Mouse (Mus musculus): ENCODE measurements around the gene Adarb1. TPM values are rescaled to one million over a fixed set of nuclear protein-coding genes. Genes with fewer than 3 reads are reported as not detected.
A peak's percentile ranks its signal among the peaks of the same experiment; 100 is the strongest.

Adarb1 gene
- 100 to 1,000 TPM; 113 to 117 TPM for total RNA-seq (2021)

- DNase-seq, result peak; percentile 89 to 92
Measured at GRCm38 (mm10) chr10:77418138-77418537, at the start of gene Adarb1. Gene Adarb1, minus strand, starts transcription at chr10:77418270.

GRCm38 (mm10) chr10:77467407-77467806 is 49.3 kb upstream of the Adarb1 start:
- no peak for DNase-seq

DNA sequence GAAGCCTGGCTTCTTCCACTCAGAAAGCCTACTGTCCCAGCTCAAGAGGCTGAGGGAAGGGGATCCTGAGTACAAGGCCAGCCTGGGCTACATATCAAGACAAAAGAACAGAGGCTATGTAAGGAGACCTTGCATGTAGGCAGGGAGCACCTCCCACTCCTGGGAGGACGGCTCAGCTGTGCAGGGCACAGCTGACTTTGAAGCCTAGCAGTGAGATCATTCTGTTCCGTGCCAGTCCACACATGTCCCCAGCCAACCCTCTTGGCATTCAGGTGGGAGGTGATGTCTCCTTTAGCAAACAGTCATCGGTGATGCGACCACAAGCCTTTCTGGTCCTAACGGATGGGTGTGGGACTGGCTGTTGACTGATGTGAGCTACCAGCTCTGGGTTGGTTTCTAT is 47.8 kb upstream of the Adarb1 start:
- DNase-seq, result no peak

GRCm38 (mm10) chr10:77464181-77464936 is 46.3 kb upstream of the Adarb1 start:
- no peak for DNase-seq

DNA sequence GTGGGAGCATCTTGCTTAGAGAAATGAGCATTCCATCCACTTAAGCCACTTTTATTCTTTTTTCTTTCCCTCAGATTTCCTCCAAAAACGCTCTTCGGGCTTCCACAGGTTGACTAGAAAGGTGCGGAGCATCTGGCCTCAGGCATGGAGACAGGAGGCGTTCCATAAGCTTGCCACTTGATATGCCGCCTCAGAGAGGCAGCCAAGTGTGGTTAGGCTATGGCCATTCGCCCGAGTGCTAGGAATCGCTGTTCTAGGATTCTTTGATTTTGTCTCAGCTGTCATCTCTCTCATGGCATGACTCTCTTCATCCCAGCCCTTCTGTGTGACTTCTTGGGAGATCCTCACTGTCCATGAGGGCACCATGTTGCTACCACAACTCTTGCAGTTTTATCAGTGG is 43.1 kb upstream of the Adarb1 start:
- no peak for DNase-seq

DNA sequence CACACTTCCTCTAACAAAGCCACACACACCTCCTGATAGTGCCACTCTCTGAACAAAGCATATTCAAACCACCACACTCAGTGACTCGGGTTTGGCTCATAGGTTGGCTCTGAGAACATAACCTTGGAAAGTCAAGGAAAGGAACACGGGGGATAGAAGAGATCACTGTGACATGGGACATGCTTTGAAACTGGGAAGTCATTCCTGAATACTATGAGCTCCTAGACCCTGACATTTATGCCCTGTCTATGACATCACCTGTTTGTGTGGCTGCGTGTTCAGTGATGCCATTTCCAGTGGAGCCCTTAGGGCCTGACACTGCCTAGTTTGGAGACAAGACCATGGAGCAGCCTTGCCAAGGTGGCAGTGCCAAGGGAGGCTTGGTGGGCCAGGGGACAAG is 39.6 kb upstream of the Adarb1 start:
- DNase-seq, result no peak

GRCm38 (mm10) chr10:77456507-77456906 is 38.4 kb upstream of the Adarb1 start:
- DNase-seq, result no peak

DNA sequence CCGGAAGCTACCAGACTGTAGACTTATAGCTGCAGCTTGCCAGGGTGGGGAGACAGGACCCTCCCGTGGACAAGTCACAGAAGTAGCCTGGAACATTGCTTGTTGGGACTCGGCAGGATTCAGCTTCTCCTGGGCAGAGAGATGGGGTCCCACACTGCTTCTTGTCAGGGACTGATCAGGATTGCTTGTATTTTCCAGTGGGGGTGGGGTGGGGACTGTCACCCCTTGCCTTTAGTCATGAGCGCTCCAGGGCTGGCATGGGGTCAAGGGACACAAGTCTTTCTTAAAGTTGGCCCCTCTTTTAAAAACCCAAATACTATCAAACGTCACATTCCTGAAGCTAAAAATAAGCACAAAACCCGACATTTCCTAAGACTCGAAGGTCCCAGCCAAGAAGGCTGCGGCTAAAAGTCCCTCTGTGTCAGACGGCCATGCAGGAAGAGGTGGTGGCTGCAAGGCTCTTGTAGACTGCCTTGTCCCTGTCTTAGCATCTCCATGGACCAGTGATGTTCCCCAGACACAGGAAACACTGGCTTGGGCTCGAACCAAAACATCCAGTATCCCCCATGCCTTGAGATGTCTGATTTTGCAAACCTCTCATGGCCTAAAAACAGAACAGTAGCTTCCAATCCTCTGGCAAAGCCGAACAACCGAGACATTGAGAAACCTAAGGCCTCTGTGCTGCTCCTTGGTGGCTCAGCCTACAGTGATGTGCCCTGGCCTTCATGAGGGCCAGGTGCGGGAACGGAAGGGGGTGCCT is 37.4 kb upstream of the Adarb1 start:
- DNase-seq, result no peak

GRCm38 (mm10) chr10:77454795-77455194 is 36.7 kb upstream of the Adarb1 start:
- no peak for DNase-seq

GRCm38 (mm10) chr10:77451822-77452221 is 33.8 kb upstream of the Adarb1 start:
- no peak for DNase-seq

DNA sequence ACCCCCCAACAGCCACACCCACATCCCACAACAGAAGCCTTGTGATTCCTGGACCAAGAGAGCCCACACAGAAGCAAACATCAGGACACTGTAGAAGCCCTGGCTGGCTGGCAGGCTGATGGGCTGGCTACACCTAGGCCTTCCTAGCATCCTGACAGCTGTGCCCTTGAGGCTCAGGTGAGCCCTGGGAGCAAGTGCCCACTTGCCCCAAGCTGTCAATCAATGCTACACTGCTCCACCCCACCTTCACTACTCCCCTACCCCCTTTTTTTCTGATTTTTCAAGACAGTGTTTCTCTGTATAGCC is 32.0 kb upstream of the Adarb1 start:
- no peak for DNase-seq

- no peak for DNase-seq
Measured at GRCm38 (mm10) chr10:77449315-77450158, 31.5 kb upstream of the Adarb1 start.

- DNase-seq, result no peak
Measured at GRCm38 (mm10) chr10:77448698-77449247, 30.7 kb upstream of the Adarb1 start.

DNA sequence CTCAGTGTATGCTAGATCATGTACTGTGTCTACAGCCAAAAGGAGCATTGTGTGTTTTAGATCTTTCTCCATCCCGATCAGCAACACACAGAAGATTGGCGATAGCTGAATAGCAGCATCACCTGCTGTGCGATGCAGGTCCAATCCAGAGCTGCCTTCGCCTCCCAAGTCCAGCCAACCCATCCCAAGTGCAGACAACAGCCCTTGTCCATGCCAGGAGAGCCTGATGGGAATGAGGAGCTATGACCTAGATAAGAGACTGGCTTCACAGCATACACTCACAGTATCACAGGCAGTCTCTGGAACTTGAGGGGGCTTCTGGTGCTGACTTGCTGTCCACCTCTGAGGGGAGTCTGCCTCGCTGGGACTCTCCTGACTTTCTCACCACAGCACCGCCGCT is 30.1 kb upstream of the Adarb1 start:
- DNase-seq, result no peak

- DNase-seq, result no peak
Measured at GRCm38 (mm10) chr10:77447755-77448154, 29.7 kb upstream of the Adarb1 start.

GRCm38 (mm10) chr10:77442250-77442649 is 24.2 kb upstream of the Adarb1 start:
- DNase-seq, result no peak

- DNase-seq, result no peak
Measured at GRCm38 (mm10) chr10:77441812-77442211, 23.7 kb upstream of the Adarb1 start.

GRCm38 (mm10) chr10:77440841-77441755 is 23.0 kb upstream of the Adarb1 start:
- no peak for DNase-seq

DNA sequence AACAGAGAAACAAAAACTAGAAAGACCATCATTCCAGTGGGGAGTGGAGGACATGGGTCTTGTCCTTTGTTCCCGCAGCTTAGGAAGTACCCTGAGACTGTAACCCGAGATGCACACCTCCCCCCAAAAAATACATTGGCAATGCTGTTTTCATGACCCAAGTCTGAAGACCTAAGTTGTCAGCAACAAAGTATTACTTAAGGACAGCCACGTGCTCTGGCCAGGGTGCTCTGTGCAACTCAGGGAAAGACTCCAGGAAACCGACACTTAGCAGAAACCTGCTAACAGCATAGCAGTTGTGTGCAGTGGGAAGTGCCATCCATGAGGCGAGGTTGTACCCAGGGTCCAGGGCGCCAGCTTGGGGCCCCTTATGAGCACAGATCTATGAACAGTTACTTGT is 22.2 kb upstream of the Adarb1 start:
- no peak for DNase-seq

DNA sequence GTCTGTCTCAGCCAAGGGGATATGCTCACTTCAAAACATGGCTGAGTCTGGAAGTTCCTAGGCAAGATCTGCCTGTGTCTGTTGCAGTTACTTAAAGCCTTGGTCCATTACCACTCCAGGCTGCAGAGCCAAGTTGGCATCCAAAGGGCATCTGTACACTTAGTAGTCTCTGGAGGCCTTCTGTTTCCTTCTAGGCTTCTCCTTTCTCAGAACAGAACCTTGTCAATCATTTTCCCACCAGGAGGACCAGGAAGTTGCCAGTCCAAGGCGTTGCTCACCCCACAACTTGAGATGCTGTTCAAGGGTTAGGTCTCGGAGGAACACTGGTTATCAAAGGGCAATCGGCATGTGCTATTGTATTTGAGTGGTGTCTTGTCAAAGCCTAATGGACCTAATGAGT is 21.0 kb upstream of the Adarb1 start:
- no peak for DNase-seq

GRCm38 (mm10) chr10:77438021-77438420 is 20.0 kb upstream of the Adarb1 start:
- no peak for DNase-seq

DNA sequence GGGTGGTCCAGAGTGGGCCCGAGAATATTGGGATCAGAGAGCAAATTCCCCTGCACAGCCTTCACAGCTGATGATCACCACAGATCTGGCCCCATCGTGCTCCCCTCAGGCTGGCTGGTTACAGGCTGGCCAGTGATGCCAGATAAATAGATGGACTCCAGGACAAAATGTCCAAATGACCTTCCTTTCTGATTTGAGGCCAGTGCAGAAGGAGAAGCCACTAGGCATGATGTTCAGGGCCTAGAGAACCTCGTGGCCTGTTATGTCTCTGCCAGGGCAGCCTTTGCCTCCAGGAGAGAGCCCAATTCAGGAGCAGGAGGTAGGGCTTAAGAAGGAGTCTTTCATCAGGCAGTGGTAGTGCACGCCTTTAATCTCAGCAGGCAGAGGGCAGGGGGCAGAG is 17.3 kb upstream of the Adarb1 start:
- no peak for DNase-seq
